Mouse (Mus musculus) G1E (cell line): ENCODE data around the gene Reck. TPM values are rescaled to one million over a fixed set of nuclear protein-coding genes. Genes with fewer than 3 reads are reported as not detected.

ENCODE experiments used
- ATAC-seq: 2 replicates; pipeline ENCODE4 v1.8.0; 2016; ENCODE audit warnings: mild to moderate bottlenecking; ENCODE audit not compliant: insufficient number of reproducible peaks, poor library complexity, low FRiP score, severe bottlenecking; ENCODE audit errors: extremely low read depth
- DNase-seq: peaks from one replicate; pipeline ENCODE4 v3.0.0; 2012; ENCODE audit warnings: low spot score
- H3K27me3 ChIP-seq: 2 replicates; pipeline ENCODE4 v1.6.1; 2012; ENCODE audit warnings: mild to moderate bottlenecking, low read length, inconsistent platforms; ENCODE audit not compliant: insufficient read depth
- H3K36me3 ChIP-seq: replicated peaks from 2 replicates; pipeline ENCODE3; 2012; ENCODE audit warnings: mild to moderate bottlenecking, inconsistent platforms
- H3K4me1 ChIP-seq: 2 replicates; pipeline ENCODE4 v1.6.1; 2012; ENCODE audit warnings: low read depth, low read length, inconsistent platforms, mixed read lengths; ENCODE audit not compliant: insufficient read depth
- H3K4me3 ChIP-seq: 2 replicates; pipeline ENCODE4 v1.5.1; 2012; ENCODE audit warnings: low read depth, mild to moderate bottlenecking, inconsistent platforms, low read length, moderate library complexity, mixed read lengths
- H3K9me3 ChIP-seq: replicated peaks from 2 replicates; pipeline ENCODE4 v1.6.1; 2012; ENCODE audit warnings: inconsistent platforms
- CTCF ChIP-seq: IDR thresholded peaks from 2 replicates; pipeline ENCODE4 v1.5.1; 2012; ENCODE audit warnings: low read depth, low read length, inconsistent platforms, mixed read lengths
- GATA1 ChIP-seq: IDR thresholded peaks from 2 replicates; pipeline ENCODE4 v1.6.1; 2012; ENCODE audit warnings: borderline replicate concordance, low read length, inconsistent platforms, mixed read lengths
- GATA2 ChIP-seq: IDR thresholded peaks from 2 replicates; pipeline ENCODE4 v1.6.1; 2012; ENCODE audit warnings: low read depth, low read length, inconsistent platforms, borderline replicate concordance
- POLR2AphosphoS5 ChIP-seq: IDR thresholded peaks from 2 replicates; pipeline ENCODE4 v1.6.1; 2012; ENCODE audit warnings: low read depth, low read length, inconsistent platforms; ENCODE audit not compliant: insufficient replicate concordance
- TAL1 ChIP-seq: conservative IDR thresholded peaks from 2 replicates; pipeline ENCODE4 v1.6.1; 2012; ENCODE audit warnings: low read depth, low read length, inconsistent platforms, mixed read lengths
- polyA plus RNA-seq: library from polyadenylated mRNA; stranded (reverse); fragments of >175 nt; gene quantifications from 2 replicates; pipeline ENCODE4 v1.2.3, GENCODE M21; 2012
- total RNA-seq, 2 experiments: library from RNA; stranded (forward) in 1 of 2; stranded (reverse) in 1 of 2; fragments of 200-1000 nt in 1 of 2; fragments of >200 nt in 1 of 2; fragmentation: Nextera tagmentation in 1 of 2; gene quantifications; 2 replicates each; pipeline ENCODE4 v1.2.3; 2014 to 2017

The Reck gene
- total and polyA plus RNA-seq, 3 experiments: 0.02 to 0.71 TPM; not detected in 1

DNA sequence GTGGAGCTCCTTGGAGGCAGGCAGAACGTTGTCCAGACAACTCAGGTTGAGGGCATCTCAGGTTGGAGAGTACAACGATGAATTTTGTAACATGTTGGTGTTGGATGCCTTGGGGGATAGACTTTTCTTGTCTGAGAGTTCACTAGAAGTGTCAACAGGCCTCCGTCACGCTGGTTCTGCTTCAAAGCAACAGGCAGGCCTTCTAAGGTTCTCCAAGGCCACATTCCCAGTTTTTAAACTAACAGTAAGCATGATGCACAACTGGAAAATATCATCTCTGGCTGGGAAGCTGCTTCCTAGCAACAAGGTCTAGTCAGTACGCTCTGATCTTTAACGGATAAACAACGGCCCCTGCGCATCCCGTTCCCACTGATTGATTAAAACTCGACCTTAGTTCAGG, 5.5 kb upstream of the Reck start:
- H3K27me3 ChIP-seq: peaks cover 18% of the 10 kb centered on the region
- peaks cover 2% of the 10 kb centered on the region; the same call in 1 of the 2 replicates for H3K9me3 ChIP-seq
- H3K4me1 ChIP-seq: 0 out of 2 replicates have a peak, but pooled peaks cover under 1% of the 10 kb centered on the region
- H3K4me3 ChIP-seq: no peak overlapping the region
- no peaks in the 10 kb centered on the region for H3K36me3 ChIP-seq
- ATAC-seq (no peak), DNase-seq (no peak)
- no peak for TF ChIP-seq GATA1
- TF ChIP-seq POLR2AphosphoS5: no peak
- TF ChIP-seq GATA2: no peak
- TF ChIP-seq TAL1: no peak
- no peak for TF ChIP-seq CTCF

DNA sequence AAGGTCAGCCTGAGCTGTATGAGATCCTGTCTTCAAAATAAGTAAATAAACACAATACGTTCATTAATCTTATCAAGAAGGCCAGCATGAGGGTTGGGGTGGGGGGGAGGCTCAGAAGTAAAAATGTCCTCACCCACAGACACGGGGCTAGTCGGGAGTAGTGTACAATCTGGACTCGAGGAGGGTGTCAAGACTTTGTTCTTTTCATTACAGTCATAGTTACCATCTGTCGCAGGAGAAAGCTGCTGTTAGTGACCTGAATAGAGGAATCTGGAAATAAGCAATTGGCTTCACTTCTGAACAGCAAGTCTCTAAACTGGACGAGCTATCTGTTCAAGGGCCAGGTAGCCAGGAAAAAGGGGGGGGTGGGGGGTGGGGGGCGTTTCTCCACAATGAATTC, 829 bp upstream of the Reck start:
- no peak overlapping the region for H3K4me3 ChIP-seq

DNA sequence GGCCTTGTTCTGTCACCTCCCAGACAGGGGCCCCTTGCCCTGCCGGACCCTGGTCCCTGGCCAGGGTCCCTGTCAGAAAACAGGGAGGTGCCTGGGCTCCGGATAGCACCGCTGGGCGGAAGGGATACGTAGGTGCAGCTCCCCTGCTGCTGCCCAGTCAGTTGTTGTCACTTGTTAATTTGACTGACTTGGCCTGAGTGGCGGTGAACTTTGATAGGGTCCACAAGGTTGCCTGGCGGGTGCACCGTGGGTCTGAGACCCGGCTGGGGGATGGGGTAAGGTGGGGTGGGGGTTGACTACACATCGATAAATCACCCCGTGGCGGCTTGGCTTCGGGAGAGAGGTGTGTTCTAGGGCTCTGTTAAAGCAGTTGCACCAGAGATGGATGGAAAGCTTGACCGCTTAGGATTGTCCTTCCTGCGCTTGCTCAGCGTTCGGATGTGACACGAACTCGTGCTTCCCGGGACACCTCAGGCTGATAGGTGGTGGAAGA, 635 bp downstream of the Reck start:
- peaks cover 33% of the 10 kb centered on the region for H3K27me3 ChIP-seq
- peaks cover 9% of the 10 kb centered on the region; the same call in 1 of the 2 replicates for H3K4me1 ChIP-seq
- H3K36me3 ChIP-seq: no peaks in the 10 kb centered on the region
- DNase-seq: no peak
- peak overlapping the region; percentile 68 for H3K4me3 ChIP-seq
- peaks cover 2% of the 10 kb centered on the region; the same call in 1 of the 2 replicates for H3K9me3 ChIP-seq
- no peak for TF ChIP-seq POLR2AphosphoS5
- no peak for ATAC-seq

More for the DNA sequence above, 829 bp upstream of the Reck start:
- ATAC-seq (no peak), DNase-seq (no peak)
- no peaks in the 10 kb centered on the region for H3K36me3 ChIP-seq
- H3K27me3 ChIP-seq: peaks cover 33% of the 10 kb centered on the region
- H3K4me1 ChIP-seq: peaks cover 9% of the 10 kb centered on the region; the same call in 1 of the 2 replicates
- no peak for TF ChIP-seq TAL1
- no peak for TF ChIP-seq CTCF
- TF ChIP-seq POLR2AphosphoS5: no peak
- no peak for TF ChIP-seq GATA2
- no peak for TF ChIP-seq GATA1
- H3K9me3 ChIP-seq: peaks cover 2% of the 10 kb centered on the region; the same call in 1 of the 2 replicates

DNA sequence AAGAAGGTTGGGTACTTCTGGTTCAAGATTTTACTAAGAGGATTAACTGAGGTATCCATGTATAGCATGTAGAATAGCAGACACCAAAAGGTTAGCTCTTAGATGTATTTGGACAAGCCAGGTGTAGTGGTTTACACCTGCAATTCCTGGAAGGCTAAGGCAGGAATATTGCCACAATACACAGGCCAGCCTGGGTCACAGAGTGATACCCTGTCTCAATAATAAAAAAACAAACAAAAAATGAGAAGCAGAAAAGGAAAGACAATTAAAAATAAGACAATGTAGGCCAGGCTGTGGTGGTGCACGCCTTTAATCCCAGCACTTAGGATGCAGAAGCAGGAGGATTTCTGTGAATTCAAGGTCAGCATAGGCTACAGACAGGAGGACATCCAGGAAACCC, 1.9 kb downstream of the Reck start:
- no peak for TF ChIP-seq POLR2AphosphoS5
- no peak for TF ChIP-seq GATA2
- TF ChIP-seq TAL1: no peak
- no peak for TF ChIP-seq GATA1
- TF ChIP-seq CTCF: no peak
- Histone ChIP-seq H3K27me3 (peaks cover 33% of the 10 kb centered on the region), H3K4me3 (no peak overlapping the region), H3K36me3 (no peaks in the 10 kb centered on the region), H3K4me1 (peaks cover 9% of the 10 kb centered on the region; the same call in 1 of the 2 replicates), H3K9me3 (peaks cover 2% of the 10 kb centered on the region; the same call in 1 of the 2 replicates)
- DNase-seq (no peak), ATAC-seq (no peak)

DNA sequence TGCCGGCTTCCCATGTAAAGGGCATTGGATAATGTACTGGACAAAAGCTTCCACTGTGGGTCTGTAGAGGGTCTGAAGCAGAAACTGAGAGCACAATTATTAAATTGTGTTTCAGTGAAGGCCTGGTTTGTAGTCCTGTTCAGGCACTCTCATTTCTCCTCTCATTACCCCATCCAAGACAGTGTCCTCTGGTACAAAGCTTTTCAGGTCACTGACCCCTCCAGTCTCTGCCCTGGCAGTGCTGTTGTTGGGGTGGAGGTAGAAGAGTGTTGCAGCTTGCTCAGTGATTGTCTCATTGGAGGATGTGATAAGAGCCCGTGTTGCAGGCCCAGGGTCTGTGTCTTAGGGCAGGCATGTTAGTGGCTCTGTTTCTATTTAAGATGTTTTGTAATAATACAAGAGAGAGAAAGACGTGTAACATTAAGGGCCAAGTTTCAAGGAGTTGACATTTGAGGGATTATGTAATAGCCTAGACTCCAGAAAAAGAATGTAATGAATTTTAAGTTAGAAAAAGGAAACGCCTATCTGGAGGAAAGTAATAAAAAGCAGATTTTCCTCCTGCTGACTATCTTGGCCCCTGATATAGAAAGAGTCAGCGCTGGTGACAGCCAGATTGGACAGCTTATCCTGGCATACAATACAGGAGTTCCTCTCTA, 2.9 kb downstream of the Reck start:
- Histone ChIP-seq H3K27me3 (peaks cover 26% of the 10 kb centered on the region), H3K36me3 (no peaks in the 10 kb centered on the region), H3K4me1 (peaks cover 9% of the 10 kb centered on the region; the same call in 1 of the 2 replicates), H3K9me3 (no peaks in the 10 kb centered on the region; the same call in 1 of the 2 replicates), H3K4me3 (no peak overlapping the region)
- no peak for DNase-seq
- TF ChIP-seq GATA1 (no peak), TAL1 (no peak), CTCF (no peak), POLR2AphosphoS5 (no peak), GATA2 (no peak)
- no peak for ATAC-seq

DNA sequence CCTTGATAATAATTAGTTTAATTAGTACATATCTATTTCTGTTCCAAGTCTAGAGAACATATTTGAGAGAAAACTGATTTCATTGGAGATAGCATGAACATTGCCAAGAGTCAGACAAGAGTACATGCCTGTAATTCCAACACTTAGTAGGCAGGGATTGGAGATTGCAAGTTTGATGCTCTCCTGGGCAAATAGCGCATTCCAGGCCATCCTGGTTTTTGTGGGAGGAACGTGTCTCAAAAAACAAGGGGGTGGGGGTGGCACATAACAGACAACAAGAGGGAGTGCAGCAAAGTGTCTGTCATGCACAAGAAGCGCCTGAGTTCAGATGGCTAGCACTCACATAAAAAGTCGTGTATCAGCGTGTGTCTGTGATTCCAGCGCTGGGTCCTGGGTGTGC, 4.2 kb downstream of the Reck start:
- Histone ChIP-seq H3K9me3 (no peaks in the 10 kb centered on the region), H3K4me3 (no peak overlapping the region), H3K36me3 (no peaks in the 10 kb centered on the region), H3K27me3 (peaks cover 19% of the 10 kb centered on the region), H3K4me1 (peaks cover 9% of the 10 kb centered on the region; the same call in 1 of the 2 replicates)
- TF ChIP-seq GATA2 (no peak), CTCF (no peak), TAL1 (no peak), POLR2AphosphoS5 (no peak), GATA1 (no peak)
- ATAC-seq: no peak
- no peak for DNase-seq
